Mouse (Mus musculus) Muller cell, postnatal 12 days (primary cell): ENCODE results near the gene Apbb1ip.

ENCODE experiments used
- DNase-seq: peaks from one replicate; pipeline ENCODE4 v3.0.0-alpha.2; 2015; ENCODE audit errors: inconsistent ontology term

Gene Apbb1ip

DNA sequence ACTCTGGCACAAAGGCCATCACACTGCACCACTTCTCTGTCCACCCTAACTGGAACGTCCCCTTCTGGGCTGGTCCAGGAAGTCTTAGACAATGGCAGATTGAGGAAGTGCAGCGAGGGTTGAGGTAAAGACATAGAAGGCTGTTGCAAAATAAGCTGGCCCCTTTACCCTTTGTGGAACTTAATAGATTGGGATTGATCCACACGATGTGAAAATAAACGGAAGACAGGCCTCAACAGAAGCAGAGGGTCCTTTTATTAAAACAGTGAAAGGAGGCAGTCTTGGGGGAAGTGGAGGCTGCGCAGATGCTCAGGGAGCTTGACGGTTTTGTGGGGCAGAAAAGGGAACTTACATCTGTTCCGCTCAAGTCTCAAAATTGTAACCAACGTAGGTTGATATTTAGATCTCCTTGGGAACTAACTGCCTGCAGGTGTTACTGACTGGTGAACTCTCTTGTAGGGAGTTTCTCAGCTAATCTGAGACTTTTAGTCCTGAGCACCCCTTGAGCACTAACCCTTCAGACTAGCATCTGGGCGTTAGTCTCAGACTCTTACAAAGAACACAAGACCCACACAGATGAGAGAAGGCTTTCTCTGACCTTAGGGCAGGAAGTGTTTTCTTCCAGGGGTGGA, at the start of gene Apbb1ip:
Gene Apbb1ip (plus strand): TSS at position 546 of the 632 bp plus-strand sequence.
- DNase-seq: peak; percentile 9

DNA sequence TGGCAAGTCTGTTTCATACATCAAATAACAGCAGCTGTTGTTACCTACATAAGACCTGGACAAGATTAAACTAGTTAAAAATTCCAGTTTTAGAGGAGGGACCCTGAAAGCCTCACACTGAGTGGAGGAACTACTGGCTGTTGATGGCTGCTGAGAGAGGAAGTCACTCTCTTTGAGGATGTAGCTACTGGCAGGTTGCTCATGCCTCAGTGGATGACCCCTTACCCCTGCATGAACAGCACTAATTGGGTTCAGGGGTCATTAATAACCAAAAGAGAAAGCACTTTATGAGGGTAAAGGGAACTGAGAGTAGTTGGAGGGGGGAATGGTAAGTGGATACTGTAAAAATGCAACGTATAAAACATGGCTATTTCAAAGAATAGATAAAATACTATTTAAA, 46.8 kb upstream of the Apbb1ip start:
- DNase-seq: no peak

GRCm38 (mm10) chr2:22736134-22736533, 37.8 kb upstream of the Apbb1ip start:
- no peak for DNase-seq

GRCm38 (mm10) chr2:22739369-22739768, 34.5 kb upstream of the Apbb1ip start:
- DNase-seq: peak; percentile 21

- no peak for DNase-seq
These were observed 33.5 kb upstream of the Apbb1ip start for GRCm38 (mm10) chr2:22740441-22740840.

GRCm38 (mm10) chr2:22741222-22741621, 32.7 kb upstream of the Apbb1ip start:
- DNase-seq: no peak

DNA sequence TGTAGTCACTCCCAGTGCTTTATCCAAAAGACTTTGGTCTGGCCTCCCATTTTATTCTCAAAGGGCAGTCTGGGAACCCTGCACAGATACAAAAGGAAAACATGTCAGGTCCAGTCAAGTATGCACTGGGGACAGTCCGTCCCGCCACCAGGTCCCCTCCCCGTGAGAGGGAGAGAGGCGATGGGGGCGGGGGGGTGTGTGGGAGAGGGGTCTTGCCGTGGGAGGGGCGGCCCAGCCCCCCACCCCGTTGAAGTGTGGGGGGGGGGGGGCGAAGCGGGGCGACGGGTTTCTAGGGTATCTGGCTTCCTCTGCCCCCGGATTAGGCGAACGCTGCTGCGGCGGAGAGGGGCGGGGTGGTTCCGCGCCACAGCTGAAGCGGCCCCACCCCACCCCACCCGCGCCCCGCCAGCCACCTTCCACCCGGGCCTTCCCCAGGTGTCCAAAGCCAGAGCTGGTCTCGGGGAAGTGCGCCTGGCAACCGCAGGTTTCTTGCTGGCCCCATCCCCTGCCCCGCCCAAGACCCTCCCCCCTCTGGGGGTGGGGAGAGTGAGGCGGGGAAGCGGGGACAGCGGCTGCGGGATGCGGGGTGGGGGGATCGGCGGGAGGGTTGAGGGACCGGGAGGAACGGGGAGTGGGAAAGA, 29.7 kb upstream of the Apbb1ip start:
- DNase-seq: peak; percentile 73

- DNase-seq: peak; percentile 21
These were observed 29.0 kb upstream of the Apbb1ip start for GRCm38 (mm10) chr2:22744876-22745275.

DNA sequence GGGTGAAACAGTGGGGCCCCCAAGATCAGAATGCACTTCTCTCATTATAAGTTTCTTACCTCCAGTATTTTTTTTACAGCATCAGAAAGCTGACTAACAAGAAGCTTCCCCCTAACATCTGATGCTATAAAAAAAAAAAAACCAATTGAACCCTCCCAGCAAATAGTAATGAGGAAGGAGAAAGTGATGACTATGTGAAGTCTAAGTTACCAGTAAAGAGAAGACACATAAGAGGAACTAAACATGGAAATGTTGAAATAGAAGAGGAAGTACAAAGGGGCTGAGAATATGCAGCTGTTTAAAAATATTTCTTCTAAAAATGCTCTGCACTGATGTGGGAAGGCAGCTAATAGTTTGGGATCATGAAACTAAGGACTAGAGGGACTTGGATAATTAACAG, 27.1 kb upstream of the Apbb1ip start:
- DNase-seq: no peak

DNA sequence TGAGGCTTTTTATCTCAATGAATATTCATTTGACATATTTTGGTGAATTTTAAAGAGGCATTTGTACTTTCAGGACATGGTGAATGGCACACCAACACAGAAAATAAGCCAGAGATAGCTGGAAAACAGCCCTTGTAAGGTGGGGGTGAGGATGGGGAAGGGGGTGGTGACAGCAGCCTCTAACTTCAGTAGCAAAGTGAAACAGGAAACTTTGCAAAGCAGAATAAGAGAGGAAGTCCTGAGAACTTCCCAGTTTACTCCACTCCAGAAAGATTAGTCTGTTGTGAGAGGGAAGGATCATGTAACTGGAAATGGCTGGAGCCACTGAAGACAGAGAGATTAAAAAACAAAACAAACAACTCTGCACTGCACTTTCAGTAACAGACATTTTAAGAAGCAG, 26.0 kb upstream of the Apbb1ip start:
- DNase-seq: no peak

DNA sequence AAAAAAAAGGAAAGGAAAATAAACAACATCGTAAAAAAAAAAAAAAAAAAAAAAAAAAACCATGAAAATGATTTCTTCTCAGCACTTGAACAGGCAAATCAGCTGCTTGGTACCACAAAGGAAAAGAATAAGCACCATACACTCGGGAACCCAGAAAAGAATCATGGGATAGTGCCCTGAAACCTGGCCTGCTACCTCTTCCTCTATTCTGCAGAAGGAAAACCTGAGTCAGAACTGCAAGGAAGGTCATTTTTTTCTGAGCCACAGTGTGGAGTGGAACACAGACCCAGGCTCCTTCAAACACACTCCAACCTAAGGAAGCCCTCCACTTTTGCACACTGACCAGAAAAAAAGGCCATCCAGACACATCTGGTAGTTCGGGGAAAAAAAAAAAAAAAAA, 24.1 kb upstream of the Apbb1ip start:
- DNase-seq: no peak

GRCm38 (mm10) chr2:22752492-22752891, 21.4 kb upstream of the Apbb1ip start:
- no peak for DNase-seq

- DNase-seq: no peak
These were observed 20.3 kb upstream of the Apbb1ip start for GRCm38 (mm10) chr2:22753461-22754075.

DNA sequence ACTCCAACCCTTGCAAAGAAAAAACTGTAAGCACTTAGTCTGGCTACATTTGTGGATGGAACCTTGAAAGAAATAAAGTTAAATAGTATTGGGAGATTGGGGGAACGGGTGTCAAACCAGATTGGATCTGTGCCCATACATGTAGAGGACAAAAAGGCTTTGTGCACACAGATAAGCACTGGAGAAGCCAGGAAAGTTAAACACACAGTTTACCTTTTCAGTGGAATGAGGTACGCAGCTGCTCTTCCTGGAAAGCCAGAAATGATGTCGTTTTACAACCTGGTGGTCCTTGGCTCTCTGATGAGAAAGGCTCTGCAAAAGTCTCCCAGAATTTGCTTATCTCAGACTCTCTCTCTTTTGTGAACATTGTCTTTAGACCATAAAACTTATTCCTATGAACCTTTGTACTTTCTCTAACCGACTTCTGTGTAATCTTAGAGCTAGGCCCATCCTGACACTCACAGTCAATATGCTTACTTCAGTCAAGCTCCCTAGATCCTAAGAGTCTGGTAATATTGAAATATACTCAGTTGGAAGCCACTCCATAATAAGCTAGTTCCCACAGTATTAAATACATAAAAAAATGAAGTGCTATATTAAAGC, 19.6 kb upstream of the Apbb1ip start:
- DNase-seq: no peak

DNA sequence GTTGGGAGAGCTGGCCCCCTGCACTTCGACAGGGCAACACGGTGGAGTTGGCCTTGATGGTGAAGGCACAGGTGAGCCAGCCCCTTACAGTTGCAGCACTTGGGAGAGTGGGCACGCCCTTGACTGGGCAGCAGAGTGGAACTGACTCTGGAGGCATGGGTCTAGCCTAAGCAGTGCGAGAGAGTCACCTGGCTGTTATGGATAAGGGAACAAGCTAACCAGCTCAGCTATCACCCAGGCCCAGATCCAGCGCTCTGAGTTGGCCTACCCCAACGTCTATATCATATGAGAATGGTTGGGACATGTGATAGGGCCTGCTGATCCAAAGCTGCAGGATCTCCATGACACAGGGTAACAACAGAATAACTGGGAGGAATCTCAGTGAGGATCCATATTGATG, 18.3 kb upstream of the Apbb1ip start:
- no peak for DNase-seq

- no peak for DNase-seq
These were observed 15.5 kb upstream of the Apbb1ip start for GRCm38 (mm10) chr2:22758310-22758972.

DNA sequence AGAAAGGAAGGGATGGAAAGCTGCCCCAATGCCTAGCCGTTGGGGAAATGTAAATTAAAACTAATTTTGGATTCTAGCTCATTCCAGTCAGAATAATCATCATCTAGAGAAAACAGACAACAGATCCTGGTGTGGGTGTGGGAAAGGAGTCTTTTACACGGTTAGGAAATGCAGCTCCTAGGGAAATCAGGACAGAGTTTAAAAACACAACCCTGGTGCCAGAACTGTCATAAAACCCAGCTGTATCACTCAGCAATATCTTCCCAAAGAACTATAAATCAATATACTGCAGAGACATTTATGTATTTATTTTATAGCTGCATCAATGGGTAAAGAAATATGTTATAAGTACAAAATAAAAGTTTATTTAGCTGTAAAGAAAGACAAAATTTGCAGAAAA, 13.4 kb upstream of the Apbb1ip start:
- DNase-seq: no peak

- no peak for DNase-seq
These were observed 12.8 kb upstream of the Apbb1ip start for GRCm38 (mm10) chr2:22761103-22761521.

- DNase-seq: no peak
These were observed 9.0 kb upstream of the Apbb1ip start for GRCm38 (mm10) chr2:22764774-22765387.

DNA sequence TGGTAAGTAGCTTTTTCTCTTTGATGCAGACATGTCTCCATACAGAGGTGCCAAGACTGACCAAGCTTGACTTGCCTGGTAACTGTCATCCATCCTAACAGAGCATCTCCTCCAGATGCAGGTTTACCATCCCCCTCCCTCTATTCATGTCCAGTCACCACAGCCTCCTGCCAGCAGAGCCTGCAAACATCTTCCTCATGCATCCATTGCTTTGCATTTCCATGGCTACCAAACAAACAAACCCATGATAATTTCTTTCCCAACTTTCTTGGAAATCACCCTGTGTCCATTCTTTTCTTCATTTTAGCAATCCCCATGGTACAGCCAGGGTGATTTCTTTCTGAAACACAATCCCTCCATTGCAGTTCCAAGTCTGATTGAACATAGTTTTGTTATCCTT, 2.6 kb upstream of the Apbb1ip start:
- peak; percentile 9 for DNase-seq

- DNase-seq: peak; percentile 65
These were observed 372 bp downstream of the Apbb1ip start for GRCm38 (mm10) chr2:22774181-22774751.
